Mouse (Mus musculus) neutrophil, adult 59 days (primary cell): ENCODE measurements around the gene Gm10283. TPM values are rescaled to one million over a fixed set of nuclear protein-coding genes. Genes with fewer than 3 reads are reported as not detected.

Experiments
- total RNA-seq, 2 experiments: library from RNA; stranded (reverse); gene quantifications; 1 replicate in 1 of 2; 2 replicates in 1 of 2; pipeline ENCODE4 v1.2.4; 2023

Gm10283 gene
- total RNA-seq, result not detected

DNA sequence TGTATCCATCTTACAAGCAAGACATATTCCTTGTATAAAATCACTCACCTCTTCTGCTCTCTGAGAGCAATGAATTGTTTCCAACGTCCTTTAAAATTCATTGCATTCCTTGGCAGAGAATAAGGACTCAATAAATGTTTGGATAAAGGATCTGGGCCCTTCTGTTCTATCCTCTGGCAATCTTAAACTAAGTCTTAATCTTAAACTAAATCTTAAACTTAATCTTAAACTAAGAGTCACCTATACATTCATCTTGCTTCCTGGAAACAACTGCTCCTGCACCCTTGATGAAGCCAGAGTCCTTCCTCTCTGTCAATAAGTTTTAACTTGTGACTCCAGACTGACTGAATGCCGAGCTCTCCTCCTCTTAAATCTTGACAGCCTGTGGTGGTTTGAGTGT is at the start of gene Gm10283:
Gene Gm10283, minus strand, starts transcription at position 101 of the 400 bp plus-strand sequence.

DNA sequence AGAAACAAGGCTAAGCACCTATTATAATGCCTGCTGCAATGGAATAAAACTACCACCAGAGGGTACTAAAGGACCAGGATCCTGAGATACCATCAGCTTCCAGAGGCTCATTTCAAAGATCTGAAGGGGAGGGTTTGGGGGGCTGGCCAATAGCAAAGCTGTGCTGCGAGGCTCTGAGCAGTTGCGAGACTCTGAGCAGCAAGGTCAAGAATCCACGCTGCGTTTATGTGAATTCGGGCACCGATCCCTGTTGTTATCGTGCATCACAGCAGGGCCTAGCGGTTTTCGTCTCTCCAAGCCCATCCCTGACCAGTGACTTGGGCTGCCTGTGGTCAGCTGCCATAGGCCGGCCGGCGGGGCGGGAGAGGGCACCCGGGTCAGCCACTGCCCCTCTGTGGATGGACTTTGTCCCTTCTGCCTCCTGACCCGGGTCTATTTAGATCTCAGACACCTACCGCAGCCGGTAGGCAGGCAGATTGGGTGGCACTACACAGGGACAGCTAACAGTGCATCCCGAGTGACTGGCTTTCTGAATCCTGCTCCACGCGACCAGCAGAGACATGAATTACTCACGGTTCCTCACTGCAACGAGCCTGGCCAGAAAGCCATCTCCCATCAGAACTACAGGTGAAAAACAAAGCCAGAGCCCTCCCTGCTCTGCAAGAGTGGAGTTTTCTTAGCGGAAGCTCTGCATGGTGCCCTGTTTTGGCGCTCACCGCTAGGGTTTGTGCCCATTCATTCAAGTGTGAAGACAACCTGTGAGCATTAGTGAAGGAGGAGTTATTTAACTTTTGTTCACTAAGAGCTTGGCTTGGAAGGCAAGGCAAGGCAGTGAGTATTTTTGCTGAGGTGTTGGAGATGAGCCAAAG is 2.9 kb upstream of the Gm10283 start, which contains the start of gene Aadat:
Gene Aadat, plus strand, starts transcription at position 280 of the 869 bp plus-strand sequence.

Other genes starting within 250 kb of the Gm10283 start
- gene Aadat, start 2.7 kb upstream of the Gm10283 start, total RNA-seq, result not detected
- gene Mfap3l, start 129.6 kb upstream of the Gm10283 start, total RNA-seq, result 1 to 10 TPM in 1 of 2 experiments, under 1 TPM in 1; 0.99 to 1.2 TPM